Mouse (Mus musculus) heart, postnatal 10 days (tissue): Measurements from ENCODE around the gene Vps41. TPM values are rescaled to one million over a fixed set of nuclear protein-coding genes. Genes with fewer than 3 reads are reported as not detected.

ENCODE experiments used
- DNase-seq, 2 experiments: peaks; one replicate each; pipeline ENCODE4 v3.0.0; 2021
- intact Hi-C: fragments of 180-260 bp; cut with DNase I; formaldehyde crosslinking; loops from one replicate; pipeline ENCODE4 v1.15.1; 2025
- total RNA-seq, 2 experiments: library from RNA; stranded (reverse); gene quantifications; 2 replicates each; pipeline ENCODE4 v1.2.3; 2021

Vps41 gene
- total RNA-seq: 10 to 100 TPM; 38.3 to 42.5 TPM

GRCm38 (mm10) chr13:18717185-18717584, at the start of gene Vps41:
Gene Vps41 (plus strand): TSS chr13:18717286.
- DNase-seq: peak; percentile 83 to 85
- intact Hi-C loops: loop anchor here (5.0 kb wide), 1 partner anchor 725 kb away; the partner anchor contains the start of gene Yae1d1

- DNase-seq: peak; percentile 2 to 24
Observed at GRCm38 (mm10) chr13:18698518-18699065, 18.5 kb upstream of the Vps41 start.

DNA sequence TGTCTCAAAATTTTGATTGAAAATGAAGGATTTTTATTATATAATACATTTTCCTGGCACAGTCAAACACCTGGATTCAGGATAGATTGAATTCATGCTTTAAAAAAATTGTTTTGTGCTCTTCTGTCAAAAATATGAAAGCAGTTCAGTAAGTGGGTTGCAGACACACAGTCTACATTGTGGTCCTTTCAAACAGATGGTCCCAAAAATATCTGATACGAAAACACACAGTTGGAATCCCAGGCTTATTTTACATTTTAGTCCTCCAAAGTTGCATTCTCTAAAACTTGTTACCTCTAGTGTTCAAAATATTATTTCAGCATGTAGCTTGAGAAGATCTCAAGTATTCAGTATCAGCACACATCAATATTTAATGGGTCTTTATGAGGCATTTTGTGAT, 5.4 kb upstream of the Vps41 start:
- DNase-seq: no peak
- intact Hi-C loops: no loop called here

More at GRCm38 (mm10) chr13:18698518-18699065, 18.5 kb upstream of the Vps41 start:
- intact Hi-C loops: loop anchor here (5.0 kb wide), 2 partner anchors 576 to 641 kb away; no protein-coding TSS in a partner anchor

- DNase-seq: no peak
- intact Hi-C loops: loop anchor here (5.0 kb wide), 1 partner anchor 724 kb away; the partner anchor contains the start of gene Yae1d1
Observed at GRCm38 (mm10) chr13:18716707-18717106, 379 bp upstream of the Vps41 start.

DNA sequence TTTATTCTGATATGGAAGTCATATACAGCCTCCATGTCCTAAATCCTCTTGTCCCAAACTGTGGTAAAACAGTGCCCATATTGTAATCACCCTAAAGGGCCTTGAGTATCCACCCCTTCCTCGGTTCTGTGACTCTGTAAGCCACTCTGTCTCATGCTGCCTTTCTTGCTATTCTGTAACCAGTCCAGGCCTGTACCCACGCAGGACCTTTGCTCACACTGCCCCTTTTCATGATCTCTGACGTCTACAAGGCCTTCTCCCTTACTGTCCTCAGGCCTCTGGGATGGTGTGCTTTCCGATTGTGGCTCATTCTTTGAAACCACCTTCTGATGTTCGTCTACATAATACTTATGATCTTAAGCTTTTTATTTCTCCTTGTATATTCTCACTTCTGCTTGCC, 1.4 kb downstream of the Vps41 start:
- DNase-seq: no peak
- intact Hi-C loops: loop anchor here (5.0 kb wide), 1 partner anchor 726 kb away; the partner anchor contains the start of gene Yae1d1

DNA sequence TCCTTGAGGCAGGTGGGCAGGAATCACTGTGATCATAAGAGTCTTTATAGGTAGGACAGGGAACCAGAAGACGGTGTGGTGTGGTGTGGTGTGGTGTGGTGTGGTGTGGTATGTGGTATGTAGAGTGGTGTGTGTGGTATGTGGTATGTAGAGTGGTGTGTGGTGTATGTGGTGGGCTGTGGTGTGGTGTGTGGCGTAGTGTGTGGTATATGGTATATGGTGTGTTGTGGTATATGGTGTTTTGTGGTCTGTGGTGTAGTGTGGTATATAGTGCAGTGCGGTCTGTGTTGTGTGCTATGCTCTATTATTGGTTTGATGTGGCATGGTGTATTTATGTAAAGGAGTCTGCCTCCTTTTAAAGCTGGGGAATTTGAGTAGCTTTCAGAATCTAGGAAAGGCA, 13.6 kb downstream of the Vps41 start:
- intact Hi-C loops: no loop called here
- no peak for DNase-seq

GRCm38 (mm10) chr13:18736590-18736989, 19.5 kb downstream of the Vps41 start:
- intact Hi-C loops: no loop called here
- DNase-seq: no peak

GRCm38 (mm10) chr13:18743575-18744265, 26.6 kb downstream of the Vps41 start:
- intact Hi-C loops: no loop called here
- DNase-seq: no peak

- DNase-seq: no peak
- intact Hi-C loops: no loop called here
Observed at GRCm38 (mm10) chr13:18744266-18744652, 27.2 kb downstream of the Vps41 start.

DNA sequence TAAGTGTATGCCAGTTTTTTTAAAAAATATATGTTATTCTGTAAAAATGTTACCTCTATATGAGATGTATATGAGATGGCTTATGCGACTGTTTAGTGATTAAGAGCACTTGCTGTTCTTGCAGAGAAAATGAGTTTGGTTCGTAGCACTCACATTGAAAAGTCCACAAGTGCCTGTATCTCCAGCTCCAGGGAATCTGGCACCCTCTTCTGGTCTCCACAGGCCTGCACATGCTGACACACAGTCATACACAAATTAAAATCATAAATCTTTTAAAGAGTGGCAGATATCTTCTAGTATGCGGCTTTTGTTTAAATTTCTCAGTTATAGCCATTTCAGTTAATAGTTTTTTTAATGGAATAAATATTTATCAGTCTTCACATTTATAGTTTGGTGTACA, 40.9 kb downstream of the Vps41 start:
- peak in 1 of 2 experiments; percentile 8 for DNase-seq
- intact Hi-C loops: no loop called here

- intact Hi-C loops: no loop called here
- no peak for DNase-seq
Observed at GRCm38 (mm10) chr13:18759361-18760056, 42.4 kb downstream of the Vps41 start.

- DNase-seq: no peak
- intact Hi-C loops: no loop called here
Observed at GRCm38 (mm10) chr13:18761452-18761851, 44.4 kb downstream of the Vps41 start.

GRCm38 (mm10) chr13:18767893-18768292, 50.8 kb downstream of the Vps41 start:
- DNase-seq: no peak
- intact Hi-C loops: no loop called here

GRCm38 (mm10) chr13:18768495-18768894, 51.4 kb downstream of the Vps41 start:
- DNase-seq: no peak
- intact Hi-C loops: no loop called here

- DNase-seq: no peak
- intact Hi-C loops: no loop called here
Observed at GRCm38 (mm10) chr13:18773437-18774198, 56.5 kb downstream of the Vps41 start.

- intact Hi-C loops: no loop called here
- DNase-seq: no peak
Observed at GRCm38 (mm10) chr13:18781250-18781649, 64.2 kb downstream of the Vps41 start.

DNA sequence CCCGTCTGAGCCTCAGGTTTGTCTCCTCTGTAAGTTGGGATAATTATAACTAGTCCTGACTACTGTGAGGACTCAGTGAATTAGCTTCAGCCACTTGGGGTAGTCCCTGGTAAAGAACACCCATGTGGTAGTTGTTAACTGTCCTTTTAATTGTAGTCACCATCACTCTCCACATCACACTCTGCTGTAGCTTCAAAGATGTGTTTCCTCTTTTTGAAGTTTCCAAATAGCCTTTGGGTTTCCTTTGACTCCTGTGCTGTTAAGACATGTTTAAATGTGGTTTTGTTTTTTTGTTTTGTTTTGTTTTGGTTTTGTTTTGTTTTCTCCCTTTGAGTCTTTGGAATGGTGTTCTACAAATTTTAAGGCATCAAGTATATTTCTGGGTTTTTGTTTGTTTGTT, 68.6 kb downstream of the Vps41 start:
- no peak for DNase-seq
- intact Hi-C loops: no loop called here

DNA sequence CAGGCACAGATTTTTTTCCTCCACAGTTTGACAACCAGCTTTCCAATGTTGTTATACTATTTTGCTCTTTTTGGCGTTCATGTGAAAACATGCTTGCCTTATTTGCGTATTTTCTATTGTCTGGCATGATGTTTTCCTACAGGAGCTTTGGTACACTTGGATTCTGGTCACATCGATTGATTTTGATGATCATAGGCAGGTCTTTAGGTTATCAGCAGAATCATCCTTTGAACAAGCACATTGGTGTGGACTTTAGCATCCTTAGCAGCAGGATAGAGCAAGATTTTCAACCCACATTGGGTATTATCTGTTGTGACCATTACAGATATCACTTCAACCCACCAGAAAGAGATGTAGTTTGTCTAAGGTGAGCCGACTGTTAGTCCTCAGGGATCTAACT, 71.0 kb downstream of the Vps41 start:
- no peak for DNase-seq
- intact Hi-C loops: no loop called here

DNA sequence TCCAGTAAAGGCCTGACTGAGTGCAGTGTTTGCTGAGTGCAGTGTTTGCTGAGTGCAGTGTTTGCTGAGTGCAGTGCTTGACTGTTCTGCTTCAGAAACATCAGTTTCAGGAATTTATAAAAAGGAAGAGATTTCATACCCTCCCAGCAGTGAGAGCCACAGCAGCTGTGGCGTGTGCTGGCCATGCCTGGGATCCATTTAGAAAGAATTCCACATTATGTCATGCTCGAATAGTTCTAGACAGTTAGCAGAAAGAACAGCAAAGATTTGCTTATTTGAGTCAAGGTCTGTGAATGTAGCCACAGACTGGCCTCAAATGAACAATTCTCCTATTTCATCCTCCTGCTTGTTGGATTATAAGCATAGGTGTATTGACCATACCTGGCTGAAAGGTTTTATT, 71.6 kb downstream of the Vps41 start:
- intact Hi-C loops: no loop called here

GRCm38 (mm10) chr13:18789662-18790061, 72.6 kb downstream of the Vps41 start:
- no peak for DNase-seq
- intact Hi-C loops: no loop called here

More for the DNA sequence above, 71.6 kb downstream of the Vps41 start:
- DNase-seq: peak in 1 of 2 experiments; percentile 15

DNA sequence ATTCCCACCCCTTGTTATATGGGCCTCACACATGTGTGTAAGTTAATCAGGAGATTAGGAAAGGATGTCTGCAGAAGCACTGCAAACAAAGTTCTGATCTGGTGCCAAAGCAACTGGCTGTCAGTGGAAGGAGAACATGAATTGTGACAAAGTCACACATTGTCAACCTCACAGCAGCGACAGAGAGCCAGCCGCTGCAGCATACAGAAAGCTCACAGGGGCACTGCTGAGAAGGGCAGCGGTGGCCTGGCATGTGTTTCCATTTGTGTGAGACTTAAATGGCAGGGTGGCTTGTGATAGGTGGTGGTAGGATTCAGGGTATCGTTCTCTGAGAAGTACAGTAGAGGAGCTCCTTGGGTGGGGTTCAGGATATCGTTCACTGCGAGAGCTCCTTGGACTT, 73.0 kb downstream of the Vps41 start:
- DNase-seq: peak; percentile 25 to 35
- intact Hi-C loops: no loop called here
